Mouse (Mus musculus): ENCODE data around the gene Orm2. TPM values are rescaled to one million over a fixed set of nuclear protein-coding genes. Genes with fewer than 3 reads are reported as not detected.
A peak's percentile ranks its signal among the peaks of the same experiment; 100 is the strongest.

Orm2 gene
- polyA plus RNA-seq, 1 experiment = not detected

GRCm38 (mm10) chr4:63410583-63410934 is 48.3 kb downstream of the Orm2 start:
- WGBS = 0% methylated on average over 19 of the region's 19 CpGs
- Histone ChIP-seq H3K27ac (ENCODE audit: insufficient read depth, low read depth, low read length) (no peak overlapping the region), H3K36me3 (ENCODE audit: control insufficient read depth, insufficient read depth, low read length) (no peaks in the 10 kb centered on the region), H3K4me3 (ENCODE audit: low read depth, low read length) (peak overlapping the region; percentile 82), H3K27me3 (ENCODE audit: control insufficient read depth, insufficient read depth, low read length) (no peaks in the 10 kb centered on the region), H3K4me1 (ENCODE audit: control insufficient read depth, insufficient read depth, insufficient read length, low read length) (peaks cover 6% of the 10 kb centered on the region; the same call in 1 of the 2 replicates)
- no peak for TF ChIP-seq POLR2A (IDR thresholded peaks at IDR 0.05; ENCODE audit: low read depth, low read length)
- TF ChIP-seq CTCF (IDR thresholded peaks at IDR 0.05; ENCODE audit: extremely low read depth, insufficient read length, insufficient replicate concordance, low read depth, low read length) = no peak

DNA sequence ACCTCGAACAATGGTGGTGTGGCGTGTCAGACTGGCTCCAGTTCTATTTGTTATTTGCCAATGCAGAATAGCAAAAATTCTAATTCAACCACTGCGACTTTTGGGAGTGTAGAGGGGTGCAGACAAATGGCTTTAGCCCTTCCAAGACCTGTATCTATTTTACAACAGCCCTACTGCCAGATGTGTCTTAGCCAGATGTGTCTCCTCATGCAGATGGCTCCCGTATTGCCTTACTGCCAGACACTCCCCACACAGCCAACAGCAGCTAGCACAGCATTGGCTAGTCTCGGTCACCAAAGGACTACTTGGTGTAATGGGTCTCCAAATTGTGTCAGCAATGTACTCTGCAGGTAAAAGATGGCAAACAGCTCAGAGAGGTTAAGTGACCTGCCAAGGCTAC is 49.0 kb downstream of the Orm2 start:
- Histone ChIP-seq H3K36me3 (ENCODE audit: control insufficient read depth, insufficient read depth, low read length) (no peaks in the 10 kb centered on the region), H3K4me3 (ENCODE audit: low read depth, low read length) (no peak overlapping the region), H3K27ac (ENCODE audit: insufficient read depth, low read depth, low read length) (no peak overlapping the region), H3K4me1 (ENCODE audit: control insufficient read depth, insufficient read depth, insufficient read length, low read length) (peaks cover 6% of the 10 kb centered on the region; the same call in 1 of the 2 replicates), H3K27me3 (ENCODE audit: control insufficient read depth, insufficient read depth, low read length) (no peaks in the 10 kb centered on the region)
- WGBS = 61% methylated on average over 5 of the region's 5 CpGs
- TF ChIP-seq CTCF (IDR thresholded peaks at IDR 0.05; ENCODE audit: extremely low read depth, insufficient read length, insufficient replicate concordance, low read depth, low read length) (no peak), POLR2A (IDR thresholded peaks at IDR 0.05; ENCODE audit: low read depth, low read length) (no peak)

DNA sequence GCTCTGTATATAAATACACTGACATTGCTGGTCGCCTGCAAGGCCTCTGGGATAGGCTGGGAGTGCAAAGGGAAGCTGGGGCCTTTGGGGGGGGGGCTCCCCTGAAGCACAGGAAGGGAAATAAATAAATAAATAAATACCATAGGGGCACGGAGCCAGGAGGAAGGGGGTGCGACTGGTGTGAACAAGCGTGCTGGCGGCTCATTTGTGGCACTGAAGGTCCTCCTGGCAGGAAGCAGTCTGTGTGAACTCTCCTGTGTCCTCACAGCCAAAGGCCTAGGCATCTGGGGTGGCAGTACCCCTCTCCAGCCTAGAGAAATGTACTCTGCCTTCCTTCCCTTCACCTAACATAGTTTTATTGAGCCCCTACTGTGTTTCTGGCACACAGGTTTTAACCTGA is 52.7 kb downstream of the Orm2 start:
- no peak overlapping the region for H3K27ac ChIP-seq (ENCODE audit: insufficient read depth, low read depth, low read length)
- TF ChIP-seq POLR2A (IDR thresholded peaks at IDR 0.05; ENCODE audit: low read depth, low read length) = no peak
- no peak for TF ChIP-seq CTCF (IDR thresholded peaks at IDR 0.05; ENCODE audit: extremely low read depth, insufficient read length, insufficient replicate concordance, low read depth, low read length)
- H3K4me1 ChIP-seq (ENCODE audit: control insufficient read depth, insufficient read depth, insufficient read length, low read length) = no peaks in the 10 kb centered on the region; the same call in 1 of the 2 replicates
- 84% methylated on average over 5 of the region's 5 CpGs for WGBS
- H3K4me3 ChIP-seq (ENCODE audit: low read depth, low read length) = no peak overlapping the region
- H3K27me3 ChIP-seq (ENCODE audit: control insufficient read depth, insufficient read depth, low read length) = no peaks in the 10 kb centered on the region
- no peaks in the 10 kb centered on the region for H3K36me3 ChIP-seq (ENCODE audit: control insufficient read depth, insufficient read depth, low read length)

Other genes with a start within 250 kb of the Orm2 start
- gene Ambp, start 207.7 kb upstream of the Orm2 start, polyA plus RNA-seq (2012; rRNA removed) = 1.4 and 4.2 TPM in 2 replicates
- gene Kif12, start 190.3 kb upstream of the Orm2 start, polyA plus RNA-seq (2012; rRNA removed) = 3.7 and 3.8 TPM in 2 replicates
- gene Col27a1, start 148.4 kb upstream of the Orm2 start, polyA plus RNA-seq (2012; rRNA removed) = 5.4 and 6.3 TPM in 2 replicates
- not detected in 2 replicates for gene Orm1, start 17.9 kb upstream of the Orm2 start, polyA plus RNA-seq (2012; rRNA removed)
- gene Orm3, start 6.3 kb upstream of the Orm2 start, polyA plus RNA-seq (2012; rRNA removed) = not detected in 2 replicates
- gene Akna, start 40.9 kb downstream of the Orm2 start, polyA plus RNA-seq (2012; rRNA removed) = 8.1 and 11.5 TPM in 2 replicates
- 14.0 and 20.2 TPM in 2 replicates for gene Whrn, start 133.5 kb downstream of the Orm2 start, polyA plus RNA-seq (2012; rRNA removed)
- gene Atp6v1g1, start 182.3 kb downstream of the Orm2 start, polyA plus RNA-seq (2012; rRNA removed) = 9.7 and 19.5 TPM in 2 replicates
- gene Tmem268, start 196.3 kb downstream of the Orm2 start, polyA plus RNA-seq (2012; rRNA removed) = 6.7 and 10.8 TPM in 2 replicates
- not detected in 2 replicates for gene Gm11213, start 242.8 kb downstream of the Orm2 start, polyA plus RNA-seq (2012; rRNA removed)

Measured in small intestine, adult 2 months (tissue).